Mouse (Mus musculus): ENCODE measurements around the gene Cxcl16. TPM values are rescaled to one million over a fixed set of nuclear protein-coding genes. Genes with fewer than 3 reads are reported as not detected.

The Cxcl16 gene
- polyA plus RNA-seq, 1 experiment: not detected

DNA sequence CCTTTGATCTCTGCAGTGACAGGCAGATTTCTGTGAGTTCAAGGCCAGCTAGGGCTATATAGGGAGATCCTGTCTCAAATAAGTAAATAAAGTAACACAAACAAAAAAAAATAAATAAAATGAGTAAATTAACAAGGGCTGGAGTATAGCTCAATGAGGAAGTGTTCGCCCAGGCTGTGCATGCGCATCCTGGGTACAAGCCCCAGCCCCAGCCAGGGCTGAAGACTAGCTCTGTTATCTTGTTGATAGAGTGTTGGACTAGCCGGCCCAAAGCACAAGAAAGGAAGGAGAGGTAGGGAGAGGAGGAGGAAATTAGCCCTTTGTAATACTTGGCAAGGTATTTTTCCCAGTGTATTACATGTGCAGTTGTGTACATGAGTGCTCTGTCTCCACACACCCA, 15.8 kb downstream of the Cxcl16 start:
- H3K27me3 ChIP-seq (ENCODE audit: control insufficient read depth): no peaks in the 10 kb centered on the region
- H3K4me1 ChIP-seq (ENCODE audit: control insufficient read depth): no peaks in the 10 kb centered on the region
- H3K36me3 ChIP-seq (ENCODE audit: control insufficient read depth): peaks cover 23% of the 10 kb centered on the region
- no peaks in the 10 kb centered on the region for H3K9me3 ChIP-seq (ENCODE audit: control insufficient read depth, low read length)
- H3K4me3 ChIP-seq (replicated peaks): no peak overlapping the region
- TF ChIP-seq GATA1 (IDR thresholded peaks at IDR 0.05; ENCODE audit: low read length): no peak
- TF ChIP-seq TAL1 (IDR thresholded peaks at IDR 0.05; ENCODE audit: low read length): no peak

DNA sequence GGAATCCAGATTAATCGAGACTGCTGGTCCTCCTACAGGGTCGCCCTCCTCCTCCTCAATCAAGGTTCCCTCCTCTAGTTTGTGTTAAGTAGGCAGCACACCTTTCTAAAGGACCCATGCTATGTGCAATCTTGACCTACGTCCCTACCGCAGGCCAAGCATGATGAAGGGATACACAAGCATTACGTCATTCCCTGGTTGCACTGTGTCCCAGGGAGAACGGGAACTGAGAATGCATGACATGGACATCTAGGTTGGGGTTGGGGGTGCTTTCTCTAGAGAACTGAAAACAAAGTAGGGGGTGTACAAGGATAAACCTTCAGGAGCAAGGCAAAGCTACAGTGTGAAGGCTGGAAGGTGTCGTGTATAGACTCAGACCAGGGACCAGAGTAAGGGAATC, 17.9 kb downstream of the Cxcl16 start:
- no peaks in the 10 kb centered on the region for H3K9me3 ChIP-seq (ENCODE audit: control insufficient read depth, low read length)
- TF ChIP-seq TAL1 (IDR thresholded peaks at IDR 0.05; ENCODE audit: low read length): no peak
- TF ChIP-seq GATA1 (IDR thresholded peaks at IDR 0.05; ENCODE audit: low read length): no peak
- H3K4me3 ChIP-seq (replicated peaks): no peak overlapping the region
- H3K36me3 ChIP-seq (ENCODE audit: control insufficient read depth): peaks cover 38% of the 10 kb centered on the region
- H3K27me3 ChIP-seq (ENCODE audit: control insufficient read depth): no peaks in the 10 kb centered on the region
- peaks cover 1% of the 10 kb centered on the region for H3K4me1 ChIP-seq (ENCODE audit: control insufficient read depth)

DNA sequence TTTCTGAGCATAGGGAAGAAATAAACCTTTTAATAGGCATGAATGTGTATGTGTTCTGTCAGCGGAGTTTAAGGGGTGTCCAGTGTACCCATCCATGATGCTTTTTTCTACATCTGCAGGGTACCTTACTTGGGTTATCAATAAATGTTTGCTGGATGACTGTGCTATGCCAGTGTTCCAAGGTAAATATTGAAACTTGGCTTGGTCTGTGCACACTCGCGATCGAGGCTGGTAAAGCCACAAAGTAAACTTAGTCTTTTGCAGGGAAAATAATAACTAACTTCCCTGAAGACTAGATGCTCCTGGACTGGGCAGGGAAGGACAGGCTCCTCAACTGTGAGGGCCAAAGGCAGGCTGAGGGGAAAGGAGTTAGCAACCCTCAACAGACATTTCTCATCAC, 19.1 kb downstream of the Cxcl16 start:
- no peaks in the 10 kb centered on the region for H3K27me3 ChIP-seq (ENCODE audit: control insufficient read depth)
- H3K36me3 ChIP-seq (ENCODE audit: control insufficient read depth): peaks cover 48% of the 10 kb centered on the region
- TF ChIP-seq GATA1 (IDR thresholded peaks at IDR 0.05; ENCODE audit: low read length) (no peak), TAL1 (IDR thresholded peaks at IDR 0.05; ENCODE audit: low read length) (no peak)
- no peak overlapping the region for H3K4me3 ChIP-seq (replicated peaks)
- peaks cover 4% of the 10 kb centered on the region for H3K4me1 ChIP-seq (ENCODE audit: control insufficient read depth)
- H3K9me3 ChIP-seq (ENCODE audit: control insufficient read depth, low read length): no peaks in the 10 kb centered on the region

DNA sequence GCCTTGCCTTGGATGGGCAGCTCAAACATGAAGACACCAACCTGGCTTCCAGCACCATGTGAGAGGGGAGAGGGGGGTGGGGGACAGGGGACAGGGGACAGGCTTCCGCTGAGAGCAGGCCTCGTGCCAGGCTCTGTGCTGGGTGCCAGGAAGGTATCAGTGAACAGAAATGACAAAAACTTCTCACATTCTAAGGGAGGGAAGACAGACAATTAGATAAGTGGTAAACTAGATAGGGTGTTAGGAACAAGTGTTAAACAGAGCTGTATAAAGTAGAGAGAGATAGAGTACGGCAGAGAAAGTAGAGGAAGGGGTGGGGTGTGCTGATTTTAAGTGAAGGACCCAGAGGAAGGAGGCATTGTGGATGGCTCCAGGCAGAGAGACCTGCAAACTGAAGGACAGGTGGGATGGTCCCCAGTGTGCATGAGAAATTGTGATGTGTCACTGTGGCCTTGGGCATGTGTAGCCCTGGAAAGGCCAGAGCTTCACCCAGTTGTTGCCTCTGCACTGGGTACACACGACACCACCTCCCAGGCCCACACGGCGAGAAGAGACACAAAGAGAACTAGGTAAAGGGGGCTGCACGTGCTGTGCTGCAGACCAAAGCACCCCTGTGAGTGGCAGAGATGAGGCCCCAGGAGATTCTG, 20.9 kb downstream of the Cxcl16 start:
- Histone ChIP-seq H3K9me3 (ENCODE audit: control insufficient read depth, low read length) (no peaks in the 10 kb centered on the region), H3K4me3 (replicated peaks) (no peak overlapping the region), H3K27me3 (ENCODE audit: control insufficient read depth) (no peaks in the 10 kb centered on the region), H3K36me3 (ENCODE audit: control insufficient read depth) (peaks cover 48% of the 10 kb centered on the region), H3K4me1 (ENCODE audit: control insufficient read depth) (peaks cover 18% of the 10 kb centered on the region)
- TF ChIP-seq GATA1 (IDR thresholded peaks at IDR 0.05; ENCODE audit: low read length) (no peak), TAL1 (IDR thresholded peaks at IDR 0.05; ENCODE audit: low read length) (no peak)

DNA sequence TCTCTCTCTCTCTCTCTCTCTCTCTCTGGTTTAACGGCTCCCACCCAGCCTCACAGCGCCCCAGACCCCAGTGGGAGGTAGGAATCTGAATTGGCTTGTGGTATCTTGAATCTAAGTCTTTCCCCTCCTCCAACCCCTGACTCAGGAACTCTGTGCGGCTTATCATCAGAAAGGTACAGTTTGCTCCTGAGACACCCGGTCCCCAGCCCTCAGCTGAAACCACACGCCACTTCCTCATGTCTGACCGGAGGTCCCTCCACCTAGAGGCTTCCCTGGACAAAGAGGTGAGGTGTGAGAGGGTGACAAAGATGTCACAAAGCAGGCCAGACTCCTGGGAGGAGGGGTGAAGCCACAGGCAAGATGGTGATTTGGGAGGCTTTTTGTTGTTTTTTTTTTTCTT, 22.4 kb downstream of the Cxcl16 start:
- Histone ChIP-seq H3K4me1 (ENCODE audit: control insufficient read depth) (peaks cover 32% of the 10 kb centered on the region), H3K4me3 (replicated peaks) (no peak overlapping the region), H3K27me3 (ENCODE audit: control insufficient read depth) (no peaks in the 10 kb centered on the region), H3K9me3 (ENCODE audit: control insufficient read depth, low read length) (no peaks in the 10 kb centered on the region), H3K36me3 (ENCODE audit: control insufficient read depth) (peaks cover 48% of the 10 kb centered on the region)
- no peak for TF ChIP-seq TAL1 (IDR thresholded peaks at IDR 0.05; ENCODE audit: low read length)
- no peak for TF ChIP-seq GATA1 (IDR thresholded peaks at IDR 0.05; ENCODE audit: low read length)

DNA sequence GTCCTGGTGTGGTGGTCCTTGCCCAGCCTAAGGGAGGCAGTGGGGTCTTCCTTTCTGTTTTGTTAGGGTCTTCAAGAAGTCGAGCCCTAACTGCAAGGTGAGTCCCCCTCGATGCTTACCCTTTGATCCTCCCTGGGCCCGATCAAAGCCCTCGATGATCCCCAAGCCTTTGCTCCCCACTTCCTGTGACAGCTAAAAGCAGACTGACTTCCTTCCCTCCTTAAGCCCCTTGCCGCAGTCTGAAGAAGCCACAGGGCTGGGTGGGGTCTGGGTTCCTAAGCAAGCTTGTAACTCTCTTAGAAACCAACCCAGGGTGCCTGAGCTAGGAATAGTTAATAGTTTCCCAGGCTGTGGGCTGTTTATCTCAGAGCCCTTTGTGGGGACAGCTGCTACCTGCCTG, 24.3 kb downstream of the Cxcl16 start:
- TF ChIP-seq GATA1 (IDR thresholded peaks at IDR 0.05; ENCODE audit: low read length) (no peak), TAL1 (IDR thresholded peaks at IDR 0.05; ENCODE audit: low read length) (no peak)
- no peaks in the 10 kb centered on the region for H3K27me3 ChIP-seq (ENCODE audit: control insufficient read depth)
- H3K4me1 ChIP-seq (ENCODE audit: control insufficient read depth): peaks cover 43% of the 10 kb centered on the region
- peaks cover 40% of the 10 kb centered on the region for H3K36me3 ChIP-seq (ENCODE audit: control insufficient read depth)
- H3K4me3 ChIP-seq (replicated peaks): no peak overlapping the region
- H3K9me3 ChIP-seq (ENCODE audit: control insufficient read depth, low read length): no peaks in the 10 kb centered on the region

DNA sequence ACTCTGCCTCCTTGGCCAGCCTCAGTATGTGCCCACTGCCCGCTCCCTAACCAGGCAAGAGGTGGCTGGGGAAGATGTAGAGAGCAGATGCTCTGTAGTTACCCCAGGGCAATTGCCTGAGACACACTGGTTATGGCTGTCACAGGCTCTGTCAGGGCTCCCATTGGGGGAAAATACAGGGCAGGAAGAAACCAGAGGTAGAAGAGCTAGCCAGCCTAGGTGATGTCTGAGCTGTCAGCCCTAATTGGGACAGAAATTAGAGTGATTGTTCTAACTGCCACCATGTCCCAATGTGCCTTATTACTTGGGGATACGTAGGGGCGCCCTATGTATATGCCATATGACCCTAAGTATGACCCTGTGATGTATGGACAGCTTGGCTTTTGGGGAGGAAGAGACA, 25.8 kb downstream of the Cxcl16 start:
- H3K4me3 ChIP-seq (replicated peaks): peak overlapping the region; percentile 80
- TF ChIP-seq TAL1 (IDR thresholded peaks at IDR 0.05; ENCODE audit: low read length) (no peak), GATA1 (IDR thresholded peaks at IDR 0.05; ENCODE audit: low read length) (no peak)
- H3K9me3 ChIP-seq (ENCODE audit: control insufficient read depth, low read length): no peaks in the 10 kb centered on the region
- peaks cover 26% of the 10 kb centered on the region for H3K36me3 ChIP-seq (ENCODE audit: control insufficient read depth)
- peaks cover 43% of the 10 kb centered on the region for H3K4me1 ChIP-seq (ENCODE audit: control insufficient read depth)
- H3K27me3 ChIP-seq (ENCODE audit: control insufficient read depth): no peaks in the 10 kb centered on the region

DNA sequence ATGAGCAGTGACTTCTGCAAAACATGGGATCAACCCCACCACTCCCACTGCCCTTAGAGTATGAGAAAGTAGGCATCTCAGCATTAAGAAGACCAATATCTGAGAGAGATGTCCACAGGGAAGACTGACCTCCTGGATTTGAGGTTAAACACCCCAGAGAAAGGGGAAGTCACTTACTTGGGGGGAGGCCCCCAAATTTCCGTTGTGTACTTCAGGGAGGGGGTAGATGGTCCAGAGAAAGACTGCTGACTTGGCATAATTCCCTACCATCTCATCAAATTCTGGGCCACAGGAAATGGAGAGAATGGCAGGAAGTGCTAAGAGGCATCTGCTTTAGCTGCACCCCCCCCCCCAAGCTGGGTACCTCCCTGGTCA, 26.2 kb downstream of the Cxcl16 start:
- Histone ChIP-seq H3K4me1 (ENCODE audit: control insufficient read depth) (peaks cover 43% of the 10 kb centered on the region), H3K9me3 (ENCODE audit: control insufficient read depth, low read length) (no peaks in the 10 kb centered on the region), H3K36me3 (ENCODE audit: control insufficient read depth) (peaks cover 23% of the 10 kb centered on the region), H3K27me3 (ENCODE audit: control insufficient read depth) (no peaks in the 10 kb centered on the region), H3K4me3 (replicated peaks) (peak overlapping the region; percentile 80)
- TF ChIP-seq GATA1 (IDR thresholded peaks at IDR 0.05; ENCODE audit: low read length) (no peak), TAL1 (IDR thresholded peaks at IDR 0.05; ENCODE audit: low read length) (no peak)

DNA sequence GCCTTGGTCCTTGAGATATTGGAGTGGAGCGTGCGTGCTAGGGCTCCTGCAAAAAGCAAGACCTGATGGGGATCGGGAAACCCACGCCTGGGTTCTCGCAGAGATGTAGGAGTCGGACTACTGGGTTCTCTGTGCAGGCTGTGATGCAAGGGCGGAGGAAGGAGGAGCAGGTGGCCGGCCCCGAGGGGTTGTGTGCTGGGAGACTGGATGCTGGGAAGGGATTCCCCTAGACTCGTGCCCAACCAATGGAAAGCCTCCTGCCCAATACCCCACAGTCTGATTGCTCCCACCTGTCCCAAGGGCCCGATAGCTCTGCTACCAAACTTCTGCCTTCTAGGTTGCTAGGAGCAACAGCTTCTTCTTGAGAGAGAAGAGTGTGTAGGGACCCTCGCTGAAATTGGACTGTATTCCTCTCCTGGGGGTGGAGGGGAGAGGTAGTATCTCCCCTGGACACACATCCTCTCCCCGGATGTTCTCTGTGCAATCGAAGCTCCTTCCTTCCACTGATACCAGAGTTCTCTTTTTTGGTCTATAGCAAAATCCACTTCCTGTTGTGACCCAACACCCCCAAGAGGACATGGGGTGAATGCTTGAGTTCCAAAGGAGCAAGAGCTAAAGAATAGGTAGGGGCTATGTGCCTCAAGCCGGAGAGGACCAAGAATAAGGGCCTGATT, 26.8 kb downstream of the Cxcl16 start:
- peaks cover 42% of the 10 kb centered on the region for H3K4me1 ChIP-seq (ENCODE audit: control insufficient read depth)
- peak overlapping the region; percentile 80 for H3K4me3 ChIP-seq (replicated peaks)
- no peaks in the 10 kb centered on the region for H3K27me3 ChIP-seq (ENCODE audit: control insufficient read depth)
- H3K36me3 ChIP-seq (ENCODE audit: control insufficient read depth): peaks cover 19% of the 10 kb centered on the region
- TF ChIP-seq GATA1 (IDR thresholded peaks at IDR 0.05; ENCODE audit: low read length) (no peak), TAL1 (IDR thresholded peaks at IDR 0.05; ENCODE audit: low read length) (no peak)
- H3K9me3 ChIP-seq (ENCODE audit: control insufficient read depth, low read length): no peaks in the 10 kb centered on the region

All from erythroblast, embryonic 14.5 days (primary cell).